8 mouse cellular contexts compared by ENCODE assay signal in the genomic region with DNA sequence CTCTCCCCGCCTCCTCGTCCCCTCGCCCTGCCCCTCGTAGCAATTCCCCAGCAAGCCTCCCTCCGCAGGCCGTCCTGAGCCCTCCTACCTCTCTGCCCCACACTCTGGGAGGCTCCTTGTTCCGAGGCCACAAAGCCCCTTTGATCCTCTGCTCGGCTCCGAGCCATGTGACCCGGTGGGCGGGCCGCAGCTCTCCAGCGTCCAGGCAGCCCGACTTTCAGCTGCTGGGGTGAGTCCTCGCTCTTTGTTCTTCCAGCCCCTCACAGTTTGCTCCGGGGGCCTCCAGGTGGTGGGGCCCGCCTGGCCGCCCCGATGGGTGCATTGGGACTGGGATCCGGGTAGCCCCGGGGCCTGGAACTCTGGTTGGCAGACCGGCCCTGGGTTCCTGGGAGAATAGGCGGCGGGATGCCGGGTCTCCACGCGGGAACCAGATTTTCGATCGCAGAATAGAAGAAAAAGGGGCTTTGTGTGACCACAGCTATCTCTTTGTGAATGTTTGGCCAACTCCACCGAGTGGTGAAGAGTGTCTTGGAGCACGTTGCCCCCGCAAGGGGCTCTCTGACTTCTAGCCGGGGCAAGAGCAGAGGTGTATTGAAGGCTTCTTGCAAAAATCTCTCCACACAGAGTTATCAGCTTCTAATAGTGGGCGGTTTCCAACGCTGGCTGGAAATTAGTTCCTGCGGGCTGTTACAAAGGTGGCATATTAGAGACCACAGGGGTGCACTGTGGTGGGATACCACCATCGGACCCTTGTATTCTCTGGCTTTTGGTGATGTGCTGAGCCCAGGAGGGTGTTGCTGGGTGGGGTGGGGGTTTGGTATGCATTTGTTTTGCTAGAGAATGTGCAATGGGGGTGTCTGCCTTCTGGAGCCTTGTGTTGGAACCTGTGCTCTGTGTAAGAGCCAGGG.
A peak's percentile ranks its signal among the peaks of the same experiment; 100 is the strongest.
DNase-seq lines count a peak whose midpoint lies in the region; ATAC-seq and TF ChIP-seq lines count a peak whose summit lies in the region.

No protein-coding gene starts in this region.

- peak overlapping the region; percentile 74 for H3K9ac ChIP-seq in kidney, postnatal 0 days (ENCODE audit: low read depth, low read length)
- H3K9ac ChIP-seq in liver, embryonic 15.5 days = peak overlapping the region; percentile 64

- peak; percentile 50 for TF ChIP-seq POLR2A in thymus, adult 2 months (IDR thresholded peaks at IDR 0.05; ENCODE audit: control insufficient read depth, extremely low read depth, insufficient read depth, low read length, poor library complexity)

- no peaks in the 10 kb centered on the region for H3K27me3 ChIP-seq in kidney, postnatal 0 days (ENCODE audit: insufficient read depth, low read length)
- no peaks in the 10 kb centered on the region for H3K27me3 ChIP-seq in liver, embryonic 15.5 days
- H3K27me3 ChIP-seq in thymus, adult 2 months (ENCODE audit: control insufficient read depth, insufficient read depth, low read length) = no peaks in the 10 kb centered on the region

- H3K4me2 ChIP-seq in kidney, postnatal 0 days (ENCODE audit: low read length) = peak overlapping the region; percentile 88
- peak overlapping the region; percentile 78 for H3K4me2 ChIP-seq in liver, embryonic 15.5 days

- H3K27ac ChIP-seq in kidney, postnatal 0 days = peak overlapping the region; percentile 66
- H3K27ac ChIP-seq in liver, embryonic 15.5 days (replicated peaks) = peak overlapping the region; percentile 79
- H3K27ac ChIP-seq in thymus, adult 2 months (ENCODE audit: control insufficient read depth, insufficient read depth, low read length) = peak overlapping the region; percentile 92

- peak; percentile 62; the same call in 1 of the 2 replicates for ATAC-seq in kidney, postnatal 0 days (replicated peaks; ENCODE audit: low FRiP score, low read depth)
- peak; percentile 22; the same call in 1 of the 2 replicates for ATAC-seq in liver, embryonic 15.5 days (ENCODE audit: insufficient read depth)

- peak; percentile 60 to 65 for DNase-seq in left cerebral cortex, adult 18-20 months (ENCODE audit: low spot score in 2 of 2)
- DNase-seq in left cerebral cortex, adult 11 months (ENCODE audit: low spot score) = no peak
- peak; percentile 74 for DNase-seq in brain, adult 2 months (ENCODE audit: low read depth, low spot score)
- DNase-seq in frontal cortex, postnatal 36 days (ENCODE audit: low spot score in 2 of 2) = peak; percentile 59 to 71
- DNase-seq in kidney, postnatal 0 days (ENCODE audit: low spot score) = peak; percentile 86
- DNase-seq in neural tube, embryonic 10.5 days (ENCODE audit: extremely low spot score, low spot score) = peak; percentile 93
- DNase-seq in thymus, adult 2 months = peak; percentile 81

- H3K9me3 ChIP-seq in kidney, postnatal 0 days (replicated peaks; ENCODE audit: low read length) = no peaks in the 10 kb centered on the region
- H3K9me3 ChIP-seq in liver, embryonic 15.5 days (replicated peaks) = no peaks in the 10 kb centered on the region

- WGBS in kidney, postnatal 0 days = 4% methylated on average over 37 of the region's 37 CpGs
- 0% methylated on average over 37 of the region's 37 CpGs for WGBS in liver, embryonic 15.5 days (ENCODE audit: insufficient replicate concordance)
- 2% methylated on average over 37 of the region's 37 CpGs for WGBS in thymus, adult 2 months

- H3K36me3 ChIP-seq in kidney, postnatal 0 days (ENCODE audit: insufficient read depth, low read length) = no peaks in the 10 kb centered on the region
- H3K36me3 ChIP-seq in liver, embryonic 15.5 days (replicated peaks) = no peaks in the 10 kb centered on the region
- H3K36me3 ChIP-seq in thymus, adult 2 months (ENCODE audit: control insufficient read depth, insufficient read depth, low read length) = no peaks in the 10 kb centered on the region

- TF ChIP-seq CTCF in kidney, postnatal 0 days (IDR thresholded peaks at IDR 0.05; ENCODE audit: low read depth) = no peak
- TF ChIP-seq CTCF in thymus, adult 2 months (IDR thresholded peaks at IDR 0.05; ENCODE audit: borderline replicate concordance, control insufficient read depth, extremely low read depth, insufficient read depth, low read length, poor library complexity) = 0 out of 2 replicates have a peak, but pooled peaks have one; percentile 44

- H3K4me3 ChIP-seq in kidney, postnatal 0 days (replicated peaks; ENCODE audit: low read depth, low read length) = peak overlapping the region; percentile 35
- H3K4me3 ChIP-seq in liver, embryonic 15.5 days (replicated peaks) = peak overlapping the region; percentile 61
- H3K4me3 ChIP-seq in thymus, adult 2 months (ENCODE audit: control insufficient read depth, insufficient read depth, low read length) = peak overlapping the region; percentile 67

- H3K4me1 ChIP-seq in kidney, postnatal 0 days (replicated peaks; ENCODE audit: insufficient read depth, low read length) = peaks cover 47% of the 10 kb centered on the region
- H3K4me1 ChIP-seq in liver, embryonic 15.5 days (replicated peaks) = peaks cover 83% of the 10 kb centered on the region
- H3K4me1 ChIP-seq in thymus, adult 2 months (replicated peaks; ENCODE audit: control insufficient read depth, insufficient read depth, low read length) = peaks cover 78% of the 10 kb centered on the region
